Mouse (Mus musculus): ENCODE data around the gene Smarce1. TPM values are rescaled to one million over a fixed set of nuclear protein-coding genes. Genes with fewer than 3 reads are reported as not detected.

Gene Smarce1
- total RNA-seq, 2 experiments from 2014 or later: 75.4 to 80.2 TPM

- DNase-seq (ENCODE audit: low spot score in 2 of 2): no peak
These were observed 416 bp upstream of the Smarce1 start for GRCm38 (mm10) chr11:99231049-99231816.

GRCm38 (mm10) chr11:99229641-99230260, 1.1 kb downstream of the Smarce1 start:
- no peak for DNase-seq (ENCODE audit: low spot score in 2 of 2)

- DNase-seq (ENCODE audit: low spot score in 2 of 2): no peak
These were observed 4.5 kb downstream of the Smarce1 start for GRCm38 (mm10) chr11:99226298-99226697.

- no peak for DNase-seq (ENCODE audit: low spot score in 2 of 2)
These were observed 7.5 kb downstream of the Smarce1 start for GRCm38 (mm10) chr11:99223310-99223709.

GRCm38 (mm10) chr11:99221811-99222210, 9.0 kb downstream of the Smarce1 start:
- no peak for DNase-seq (ENCODE audit: low spot score in 2 of 2)

- DNase-seq (ENCODE audit: low spot score in 2 of 2): no peak
These were observed 13.4 kb downstream of the Smarce1 start for GRCm38 (mm10) chr11:99217248-99217986.

GRCm38 (mm10) chr11:99216181-99216580, 14.6 kb downstream of the Smarce1 start:
- no peak for DNase-seq (ENCODE audit: low spot score in 2 of 2)

- no peak for DNase-seq (ENCODE audit: low spot score in 2 of 2)
These were observed 18.1 kb downstream of the Smarce1 start for GRCm38 (mm10) chr11:99212693-99213092.

GRCm38 (mm10) chr11:99211964-99212363, 18.9 kb downstream of the Smarce1 start:
- DNase-seq (ENCODE audit: low spot score in 2 of 2): no peak

GRCm38 (mm10) chr11:99208105-99208669, 22.6 kb downstream of the Smarce1 start:
- DNase-seq (ENCODE audit: low spot score in 2 of 2): no peak

GRCm38 (mm10) chr11:99207449-99207848, 23.4 kb downstream of the Smarce1 start:
- no peak for DNase-seq (ENCODE audit: low spot score in 2 of 2)

GRCm38 (mm10) chr11:99206954-99207353, 23.9 kb downstream of the Smarce1 start:
- no peak for DNase-seq (ENCODE audit: low spot score in 2 of 2)

- peak; percentile 37 to 38 for DNase-seq (ENCODE audit: low spot score in 2 of 2)
These were observed 41.6 kb downstream of the Smarce1 start for GRCm38 (mm10) chr11:99189154-99189582.

- DNase-seq (ENCODE audit: low spot score in 2 of 2): no peak
These were observed 43.5 kb downstream of the Smarce1 start for GRCm38 (mm10) chr11:99187348-99187747.

- no peak for DNase-seq (ENCODE audit: low spot score in 2 of 2)
These were observed 44.0 kb downstream of the Smarce1 start for GRCm38 (mm10) chr11:99186836-99187235.

- no peak for DNase-seq (ENCODE audit: low spot score in 2 of 2)
These were observed 48.2 kb downstream of the Smarce1 start for GRCm38 (mm10) chr11:99182575-99182974.

- no peak for DNase-seq (ENCODE audit: low spot score in 2 of 2)
These were observed 50.7 kb downstream of the Smarce1 start for GRCm38 (mm10) chr11:99180071-99180470.

GRCm38 (mm10) chr11:99177925-99178198, 53.0 kb downstream of the Smarce1 start:
- no peak for DNase-seq (ENCODE audit: low spot score in 2 of 2)

GRCm38 (mm10) chr11:99177054-99177924, 53.5 kb downstream of the Smarce1 start:
- DNase-seq (ENCODE audit: low spot score in 2 of 2): no peak

GRCm38 (mm10) chr11:99172002-99172401, 58.8 kb downstream of the Smarce1 start:
- DNase-seq (ENCODE audit: low spot score in 2 of 2): no peak

- DNase-seq (ENCODE audit: low spot score in 2 of 2): no peak
These were observed 59.4 kb downstream of the Smarce1 start for GRCm38 (mm10) chr11:99171442-99171841.
